Mouse (Mus musculus) heart, embryonic 14.5 days (tissue): ENCODE data around the gene Fam187b. TPM values are rescaled to one million over a fixed set of nuclear protein-coding genes. Genes with fewer than 3 reads are reported as not detected.
A peak's percentile ranks its signal among the peaks of the same experiment; 100 is the strongest.

ENCODE experiments used
- ATAC-seq: fragments of 200-750 bp; cut with Nextera tagmentation; 2 replicates; pipeline ENCODE4 v1.8.0; 2017; ENCODE audit warnings: low read depth, moderate TSS enrichment; ENCODE audit not compliant: insufficient number of reproducible peaks, insufficient read depth, low FRiP score
- H3K27ac ChIP-seq, 2 experiments: fragments of 200-500 bp in 1 of 2; fragments of 300-500 bp in 1 of 2; sonication (generic) in 1 of 2; replicated peaks in 1 of 2; 2 replicates each; pipeline ENCODE4 v1.5.1; 2012 to 2014; ENCODE audit warnings: low read depth in 2 of 2, low read length in 2 of 2, control low read depth in 1 of 2, mild to moderate bottlenecking in 1 of 2, mixed read lengths in 1 of 2; ENCODE audit not compliant: control insufficient read depth in 1 of 2, insufficient read depth in 1 of 2
- H3K27me3 ChIP-seq: fragments of 300-500 bp; sonication (generic); 2 replicates; pipeline ENCODE4 v1.6.1; 2014; ENCODE audit warnings: mild to moderate bottlenecking, low read length, control low read depth; ENCODE audit not compliant: control insufficient read depth, insufficient read depth
- H3K36me3 ChIP-seq: fragments of 300-500 bp; sonication (generic); 2 replicates; pipeline ENCODE4 v1.6.1; 2014; ENCODE audit warnings: mild to moderate bottlenecking, control low read depth, low read length, mixed read lengths; ENCODE audit not compliant: control insufficient read depth, insufficient read depth
- H3K4me1 ChIP-seq, 2 experiments: fragments of 200-500 bp in 1 of 2; fragments of 300-500 bp in 1 of 2; sonication (generic) in 1 of 2; 2 replicates each; pipeline ENCODE4 v1.6.1; 2012 to 2014; ENCODE audit warnings: low read length in 2 of 2, control low read depth in 1 of 2, mixed read lengths in 1 of 2; ENCODE audit not compliant: control insufficient read depth in 2 of 2, insufficient read depth in 2 of 2
- H3K4me2 ChIP-seq: fragments of 300-500 bp; sonication (generic); 2 replicates; pipeline ENCODE4 v1.6.1; 2014; ENCODE audit warnings: mild to moderate bottlenecking, low read length
- H3K4me3 ChIP-seq, 2 experiments: fragments of 200-500 bp in 1 of 2; fragments of 300-500 bp in 1 of 2; sonication (generic) in 1 of 2; 2 replicates each; pipeline ENCODE4 v1.5.1; 2012 to 2014; ENCODE audit warnings: low read length in 2 of 2, mild to moderate bottlenecking in 2 of 2, control low read depth in 1 of 2, low read depth in 1 of 2, moderate library complexity in 1 of 2; ENCODE audit not compliant: control insufficient read depth in 1 of 2, insufficient read depth in 1 of 2
- H3K9ac ChIP-seq: fragments of 300-500 bp; sonication (generic); 2 replicates; pipeline ENCODE4 v1.6.1; 2014; ENCODE audit warnings: mild to moderate bottlenecking, low read length
- H3K9me3 ChIP-seq: fragments of 300-500 bp; sonication (generic); 2 replicates; pipeline ENCODE4 v1.6.1; 2016; ENCODE audit warnings: low read length, control low read depth; ENCODE audit not compliant: control insufficient read depth
- WGBS: fragments of 180-500 bp; shearing (Covaris S2); extraction: QIAGEN DNeasy Blood & Tissue Kit; methylation state at CpG from one replicate; pipeline ENCODE4 v1.1.7; 2014; 5-methylcytosine and 5-hydroxymethylcytosine counted together
- polyA plus RNA-seq: library from polyadenylated mRNA; unstranded; fragments of >200 nt; fragmentation: Nextera tagmentation; extraction: Ambion mirVana; gene quantifications from 2 replicates; pipeline ENCODE4 v1.2.1, GENCODE M21; 2014

Fam187b gene
- polyA plus RNA-seq, 1 experiment from 2014 or later: 0.30 TPM

DNA sequence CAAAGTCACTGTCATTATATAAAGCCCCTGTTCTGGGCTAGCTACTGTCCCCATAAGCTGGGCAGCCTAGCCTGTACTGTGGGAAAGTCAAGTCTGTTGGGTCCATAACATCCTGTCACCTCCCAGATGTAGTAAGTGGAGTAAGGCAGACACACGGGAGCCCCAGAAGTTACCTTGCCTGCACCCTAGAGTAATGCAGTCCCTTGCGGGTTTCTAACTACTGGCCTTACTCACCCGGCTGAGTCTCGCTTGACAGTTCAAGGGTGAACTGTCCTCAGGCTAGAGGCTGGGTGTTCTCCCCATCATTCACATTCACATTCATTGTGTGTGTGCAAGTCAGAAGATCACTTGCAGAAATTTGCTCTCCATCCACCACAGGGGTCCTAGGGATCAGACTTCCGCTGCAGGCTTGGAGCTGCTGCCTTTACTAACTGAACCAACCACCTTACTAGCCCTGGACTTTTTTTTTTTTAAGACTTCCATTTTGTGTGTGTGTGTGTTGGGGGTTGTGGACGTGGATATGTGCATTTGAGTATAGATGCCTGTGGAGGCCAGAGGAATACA is 13.7 kb upstream of the Fam187b start:
- Histone ChIP-seq H3K9ac (no peak overlapping the region), H3K4me2 (no peak overlapping the region), H3K27me3 (no peaks in the 10 kb centered on the region), H3K4me3 (no peak overlapping the region), H3K4me1 (peaks cover 13 to 19% of the 10 kb centered on the region in 2 experiments), H3K36me3 (peaks cover 23% of the 10 kb centered on the region), H3K9me3 (no peaks in the 10 kb centered on the region), H3K27ac (no peak overlapping the region)
- no peak for ATAC-seq
- WGBS: 90% methylated on average over 6 of the region's 6 CpGs

GRCm38 (mm10) chr7:30962862-30963261 is 10.7 kb upstream of the Fam187b start:
- H3K9me3 ChIP-seq: no peaks in the 10 kb centered on the region
- no peak overlapping the region for H3K4me3 ChIP-seq
- ATAC-seq: no peak
- H3K4me1 ChIP-seq: peaks cover 8% of the 10 kb centered on the region in 2 experiments
- peaks cover 17% of the 10 kb centered on the region for H3K36me3 ChIP-seq
- no peak overlapping the region for H3K9ac ChIP-seq
- H3K4me2 ChIP-seq: no peak overlapping the region
- WGBS: 91% methylated on average over 5 of the region's 5 CpGs
- no peak overlapping the region for H3K27ac ChIP-seq
- no peaks in the 10 kb centered on the region for H3K27me3 ChIP-seq

DNA sequence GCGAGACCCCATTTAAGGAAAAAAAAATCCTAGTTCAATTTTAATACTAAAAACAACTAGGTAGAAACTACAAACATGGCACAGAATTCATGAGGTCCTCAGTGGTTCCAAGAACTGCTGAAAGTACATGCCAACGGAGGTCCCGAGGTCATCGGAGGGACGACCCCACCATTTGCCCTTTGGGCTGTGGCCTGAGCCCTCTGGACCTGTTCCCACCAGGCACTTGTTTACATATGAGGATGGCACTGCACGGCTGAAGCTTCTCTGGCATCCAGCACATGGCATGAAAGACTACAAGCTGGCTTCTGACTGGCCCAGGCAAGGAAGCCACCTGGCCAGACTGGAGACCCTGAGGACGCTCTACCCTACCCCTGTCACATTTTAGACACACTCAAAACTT is 9.2 kb upstream of the Fam187b start:
- Histone ChIP-seq H3K27ac (no peak overlapping the region), H3K9me3 (no peaks in the 10 kb centered on the region), H3K9ac (no peak overlapping the region), H3K36me3 (peaks cover 5% of the 10 kb centered on the region; the same call in 1 of the 2 replicates), H3K27me3 (no peaks in the 10 kb centered on the region), H3K4me1 (peaks cover 0 to 4% of the 10 kb centered on the region in 2 experiments; a peak in 1 of 4 replicates), H3K4me2 (no peak overlapping the region), H3K4me3 (no peak overlapping the region)
- no peak for ATAC-seq
- WGBS: 86% methylated on average over 7 of the region's 7 CpGs

GRCm38 (mm10) chr7:30965677-30966076 is 7.9 kb upstream of the Fam187b start:
- Histone ChIP-seq H3K4me1 (peaks cover 0 to 4% of the 10 kb centered on the region in 2 experiments; a peak in 2 of 4 replicates), H3K27me3 (no peaks in the 10 kb centered on the region), H3K36me3 (no peaks in the 10 kb centered on the region), H3K9me3 (no peaks in the 10 kb centered on the region), H3K9ac (no peak overlapping the region), H3K27ac (no peak overlapping the region), H3K4me2 (no peak overlapping the region), H3K4me3 (no peak overlapping the region)
- no peak for ATAC-seq
- WGBS: 87% methylated on average over 14 of the region's 14 CpGs

DNA sequence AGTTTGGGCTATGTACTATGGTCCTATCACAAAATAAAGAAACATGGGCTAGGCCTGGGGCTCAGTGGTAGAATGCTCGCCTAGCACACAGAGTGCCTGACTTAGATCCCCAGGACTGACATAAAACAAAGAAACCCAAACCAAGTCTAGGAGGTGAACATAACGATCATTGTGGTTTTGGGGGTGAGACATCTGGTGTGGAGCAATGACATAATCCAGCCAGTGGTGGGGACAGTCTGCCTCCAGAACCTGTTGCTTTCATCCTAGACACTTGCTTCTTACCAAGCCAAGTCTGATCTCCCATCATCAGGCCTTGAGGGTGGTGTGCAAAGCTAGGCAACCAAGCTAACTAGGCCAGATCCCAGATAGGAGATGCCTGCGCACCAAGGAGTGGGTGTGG is 6.9 kb upstream of the Fam187b start:
- H3K4me2 ChIP-seq: no peak overlapping the region
- ATAC-seq: no peak
- 88% methylated on average over 3 of the region's 3 CpGs for WGBS
- H3K27me3 ChIP-seq: 0 out of 2 replicates have a peak, but pooled peaks cover under 1% of the 10 kb centered on the region
- no peak overlapping the region for H3K9ac ChIP-seq
- peaks cover 0 to 4% of the 10 kb centered on the region in 2 experiments; a peak in 2 of 4 replicates for H3K4me1 ChIP-seq
- no peak overlapping the region for H3K4me3 ChIP-seq
- no peak overlapping the region for H3K27ac ChIP-seq
- no peaks in the 10 kb centered on the region for H3K9me3 ChIP-seq
- no peaks in the 10 kb centered on the region for H3K36me3 ChIP-seq

DNA sequence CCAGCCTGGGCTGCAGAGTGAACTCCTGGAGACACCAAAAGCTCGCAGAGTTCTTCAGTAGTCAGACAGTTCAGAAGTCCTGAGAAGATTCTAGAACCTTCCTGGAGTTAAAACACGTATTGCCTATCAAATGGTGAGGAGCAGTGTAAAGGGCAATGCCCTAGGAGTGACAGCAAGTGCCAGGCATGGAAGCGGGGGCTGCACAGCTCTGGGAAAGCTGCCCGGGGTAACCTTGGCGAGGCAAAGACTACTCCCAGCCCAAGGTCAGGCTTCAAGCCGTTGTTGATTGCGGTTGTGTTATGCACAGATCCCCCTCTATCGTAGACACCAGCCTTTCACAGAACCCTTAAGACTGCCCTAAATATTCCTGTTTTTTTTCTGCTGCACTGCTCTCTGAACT is 5.0 kb upstream of the Fam187b start:
- no peak overlapping the region for H3K4me3 ChIP-seq
- no peaks in the 10 kb centered on the region for H3K36me3 ChIP-seq
- WGBS: 87% methylated on average over 8 of the region's 8 CpGs
- peaks cover 20% of the 10 kb centered on the region for H3K27me3 ChIP-seq
- no peaks in the 10 kb centered on the region for H3K9me3 ChIP-seq
- no peak overlapping the region for H3K9ac ChIP-seq
- ATAC-seq: no peak
- no peak overlapping the region for H3K27ac ChIP-seq
- H3K4me2 ChIP-seq: no peak overlapping the region
- peaks cover 7 to 10% of the 10 kb centered on the region in 2 experiments; a peak in 3 of 4 replicates for H3K4me1 ChIP-seq

DNA sequence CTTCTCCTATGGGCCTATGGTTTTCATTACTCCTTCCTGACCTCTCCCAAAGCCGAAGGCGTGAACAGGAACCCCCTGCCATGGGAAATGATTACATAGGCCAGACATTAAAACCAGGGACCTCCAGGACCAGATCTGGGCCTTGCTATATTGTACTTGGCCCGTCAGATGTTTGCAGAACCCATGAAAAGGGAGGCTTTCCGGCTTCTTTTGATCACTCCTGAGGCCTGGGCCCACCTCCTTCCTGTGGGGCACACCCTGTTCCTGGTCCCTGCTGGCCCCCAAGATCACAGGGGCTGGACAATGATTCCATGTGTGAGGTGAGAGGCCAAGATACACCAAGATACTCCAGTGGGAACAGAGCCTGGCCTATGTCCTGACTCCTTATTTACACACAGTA is 4.4 kb upstream of the Fam187b start:
- 76% methylated on average over 4 of the region's 4 CpGs for WGBS
- Histone ChIP-seq H3K4me3 (no peak overlapping the region), H3K4me2 (no peak overlapping the region), H3K9me3 (no peaks in the 10 kb centered on the region), H3K36me3 (no peaks in the 10 kb centered on the region), H3K27me3 (peaks cover 22% of the 10 kb centered on the region), H3K4me1 (peaks cover 9 to 10% of the 10 kb centered on the region in 2 experiments; a peak in 2 of 4 replicates), H3K9ac (no peak overlapping the region), H3K27ac (no peak overlapping the region)
- ATAC-seq: peak; percentile 40; the same call in 1 of the 2 replicates

DNA sequence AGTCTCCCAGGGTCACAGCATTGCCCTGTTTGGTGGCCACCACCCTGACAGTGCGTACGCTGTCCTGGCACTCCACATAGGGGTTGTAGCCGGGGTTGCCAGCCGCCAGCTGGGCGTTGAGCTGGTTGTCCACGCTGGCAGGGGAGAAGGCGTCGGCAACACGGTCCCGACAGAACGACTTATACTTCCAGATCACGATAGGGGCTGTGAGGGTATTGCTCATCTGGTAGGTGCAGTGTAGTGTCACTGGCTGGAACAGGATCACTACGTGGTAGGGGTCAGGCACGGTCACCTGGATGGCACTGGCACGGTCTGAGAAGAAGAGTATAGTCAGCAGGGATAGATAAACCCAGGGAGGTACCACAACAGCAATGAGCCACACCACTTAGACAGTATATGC is 1.7 kb upstream of the Fam187b start:
- H3K4me3 ChIP-seq: no peak overlapping the region
- no peak for ATAC-seq
- no peaks in the 10 kb centered on the region for H3K9me3 ChIP-seq
- H3K4me1 ChIP-seq: peaks cover 9 to 10% of the 10 kb centered on the region in 2 experiments; a peak in 2 of 4 replicates
- WGBS: 87% methylated on average over 15 of the region's 15 CpGs
- H3K36me3 ChIP-seq: no peaks in the 10 kb centered on the region
- no peak overlapping the region for H3K27ac ChIP-seq
- peaks cover 22% of the 10 kb centered on the region for H3K27me3 ChIP-seq
- H3K4me2 ChIP-seq: no peak overlapping the region
- H3K9ac ChIP-seq: no peak overlapping the region
